In the genomic region with DNA sequence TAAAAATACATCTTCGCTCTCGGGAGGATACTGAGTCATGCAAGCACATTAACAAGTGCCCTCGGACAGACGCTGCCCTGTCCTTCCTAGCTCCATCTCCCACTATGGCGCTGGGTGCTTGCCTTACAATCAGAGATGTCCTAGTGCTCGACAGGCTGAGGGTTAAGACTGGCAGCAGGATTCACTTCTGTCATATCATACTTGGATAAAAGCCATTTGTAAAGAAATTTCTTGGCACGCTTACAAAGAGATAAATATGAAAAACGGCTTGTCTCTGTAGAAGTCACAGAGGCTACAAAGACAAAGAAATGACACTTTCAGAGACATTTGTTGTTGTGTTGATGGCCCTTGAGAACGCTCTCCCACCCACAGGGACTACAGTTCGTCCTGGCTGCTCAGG, we compare ENCODE assay signal across 17 mouse cellular contexts.
"Had no signal": no experiment of that assay in that cellular context is flagged by ENCODE, and none has a peak within 500 bp of the region (broad histone marks: within the 10 kb centered on the region; RNA-seq: fewer than 3 reads in every experiment).

No protein-coding gene starts in this region.

- H3K9me3 ChIP-seq: liver, embryonic 13.5 days; liver, embryonic 15.5 days; midbrain, embryonic 13.5 days; midbrain, embryonic 15.5 days; neural tube, embryonic 12.5 days had no signal

- ATAC-seq: liver, postnatal 0 days; midbrain, embryonic 13.5 days; midbrain, embryonic 15.5 days had no signal

- H3K4me3 ChIP-seq: liver, embryonic 13.5 days; liver, embryonic 15.5 days; midbrain, embryonic 13.5 days; midbrain, embryonic 15.5 days; neural tube, embryonic 12.5 days had no signal

- H3K4me2 ChIP-seq: liver, embryonic 13.5 days; liver, embryonic 15.5 days; midbrain, embryonic 11.5 days; midbrain, embryonic 13.5 days; midbrain, embryonic 15.5 days; neural tube, embryonic 12.5 days had no signal

- H3K27ac ChIP-seq: liver, embryonic 13.5 days; liver, embryonic 15.5 days; macrophage; midbrain, embryonic 13.5 days; midbrain, embryonic 15.5 days; neural tube, embryonic 12.5 days had no signal

- H3K27me3 ChIP-seq: liver, embryonic 13.5 days; liver, embryonic 15.5 days; midbrain, embryonic 13.5 days; midbrain, embryonic 15.5 days; neural tube, embryonic 12.5 days had no signal

- DNase-seq: liver, embryonic 13.5 days; liver, postnatal 0 days; lung, adult 2 months; lung, postnatal 10 days; lung, postnatal 36 days; right cerebral cortex, postnatal 25 days; right cerebral cortex, postnatal 4 days; spleen, adult 18-20 months; thymus, adult 18-20 months; thymus, postnatal 14 days; thymus, postnatal 36 days had no signal

- H3K36me3 ChIP-seq: liver, embryonic 13.5 days; liver, embryonic 15.5 days; midbrain, embryonic 13.5 days; midbrain, embryonic 15.5 days; neural tube, embryonic 12.5 days had no signal

- H3K4me1 ChIP-seq: liver, embryonic 13.5 days; liver, embryonic 15.5 days; midbrain, embryonic 13.5 days; midbrain, embryonic 15.5 days; neural tube, embryonic 12.5 days had no signal

- H3K9ac ChIP-seq: liver, embryonic 13.5 days; liver, embryonic 15.5 days; liver, postnatal 0 days; midbrain, embryonic 13.5 days; midbrain, embryonic 15.5 days; neural tube, embryonic 12.5 days had no signal
